Mouse (Mus musculus): ENCODE measurements around the gene Apon. TPM values are rescaled to one million over a fixed set of nuclear protein-coding genes. Genes with fewer than 3 reads are reported as not detected.

Gene Apon
- total and polyA plus RNA-seq, 2 experiments: 227 to 456 TPM

DNA sequence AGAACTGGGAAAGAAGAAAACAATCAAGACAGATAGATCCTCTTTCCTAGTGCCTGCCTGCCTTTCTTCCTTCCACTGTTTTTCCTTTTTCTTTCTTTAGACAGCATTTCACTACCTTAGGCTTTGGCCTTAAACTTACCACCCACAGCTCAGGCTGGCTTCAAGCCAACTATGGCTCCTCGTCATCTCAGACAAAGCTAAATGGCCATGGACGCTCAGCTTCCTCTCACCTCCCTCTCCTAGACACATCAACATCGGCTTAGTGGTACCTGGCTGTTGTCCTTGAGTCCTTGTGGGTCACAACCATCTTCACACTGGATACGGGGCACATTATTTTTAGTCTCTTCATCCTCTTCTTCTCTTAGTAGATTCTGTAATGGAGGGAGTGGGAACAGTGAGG, 43.3 kb downstream of the Apon start:
- no peaks in the 10 kb centered on the region for H3K27me3 ChIP-seq (ENCODE audit: control insufficient read depth, insufficient read depth, low read length)
- H3K4me1 ChIP-seq (ENCODE audit: control insufficient read depth, insufficient read depth, low read length): peaks cover 3% of the 10 kb centered on the region
- peaks cover 11% of the 10 kb centered on the region for H3K36me3 ChIP-seq (ENCODE audit: control insufficient read depth, insufficient read depth, low read length)
- 76% methylated on average over 4 of the region's 4 CpGs for WGBS
- DNase-seq (ENCODE audit: extremely low read depth, low read depth, low spot score): no peak
- no peak overlapping the region for H3K27ac ChIP-seq (replicated peaks; ENCODE audit: insufficient read depth, low read depth, low read length)
- no peak overlapping the region for H3K9ac ChIP-seq (ENCODE audit: low read depth, low read length)
- no peaks in the 10 kb centered on the region for H3K79me2 ChIP-seq (ENCODE audit: control insufficient read depth, insufficient read depth, low read length)
- no peak for TF ChIP-seq CTCF (IDR thresholded peaks at IDR 0.05; ENCODE audit: low read depth, low read length)
- TF ChIP-seq POLR2A (IDR thresholded peaks at IDR 0.05; ENCODE audit: extremely low read depth, insufficient read depth, low read length): no peak
- no peak overlapping the region for H3K4me3 ChIP-seq (ENCODE audit: insufficient read depth, low read depth, low read length)

- no peaks in the 10 kb centered on the region for H3K27me3 ChIP-seq (ENCODE audit: control insufficient read depth, insufficient read depth, low read length)
- 69% methylated on average over 11 of the region's 11 CpGs for WGBS
- no peak for DNase-seq (ENCODE audit: extremely low read depth, low read depth, low spot score)
Measured at GRCm38 (mm10) chr10:128297622-128298021, 43.7 kb downstream of the Apon start.

GRCm38 (mm10) chr10:128298243-128298642, 44.3 kb downstream of the Apon start:
- 0 out of 2 replicates have a peak overlapping the region, but pooled peaks have one; percentile 1 for H3K27ac ChIP-seq (replicated peaks; ENCODE audit: insufficient read depth, low read depth, low read length)
- WGBS: 54% methylated on average over 6 of the region's 6 CpGs

More at GRCm38 (mm10) chr10:128297622-128298021, 43.7 kb downstream of the Apon start:
- H3K36me3 ChIP-seq (ENCODE audit: control insufficient read depth, insufficient read depth, low read length): peaks cover 7% of the 10 kb centered on the region
- H3K9ac ChIP-seq (ENCODE audit: low read depth, low read length): no peak overlapping the region
- H3K4me3 ChIP-seq (ENCODE audit: insufficient read depth, low read depth, low read length): no peak overlapping the region
- H3K4me1 ChIP-seq (ENCODE audit: control insufficient read depth, insufficient read depth, low read length): peaks cover 3% of the 10 kb centered on the region
- TF ChIP-seq POLR2A (IDR thresholded peaks at IDR 0.05; ENCODE audit: extremely low read depth, insufficient read depth, low read length) (no peak), CTCF (IDR thresholded peaks at IDR 0.05; ENCODE audit: low read depth, low read length) (no peak)
- 0 out of 2 replicates have a peak overlapping the region, but pooled peaks have one; percentile 1 for H3K27ac ChIP-seq (replicated peaks; ENCODE audit: insufficient read depth, low read depth, low read length)
- no peaks in the 10 kb centered on the region for H3K79me2 ChIP-seq (ENCODE audit: control insufficient read depth, insufficient read depth, low read length)

GRCm38 (mm10) chr10:128298702-128299171, 44.8 kb downstream of the Apon start, which contains the start of gene Il23a:
TSS of gene Il23a (minus strand) at chr10:128298752.
- Histone ChIP-seq H3K27me3 (ENCODE audit: control insufficient read depth, insufficient read depth, low read length) (no peaks in the 10 kb centered on the region), H3K36me3 (ENCODE audit: control insufficient read depth, insufficient read depth, low read length) (no peaks in the 10 kb centered on the region), H3K9ac (ENCODE audit: low read depth, low read length) (no peak within 1 kb of the TSS), H3K4me3 (ENCODE audit: insufficient read depth, low read depth, low read length) (no peak within 1 kb of the TSS), H3K79me2 (ENCODE audit: control insufficient read depth, insufficient read depth, low read length) (no peaks in the 10 kb centered on the region), H3K27ac (replicated peaks; ENCODE audit: insufficient read depth, low read depth, low read length) (0 out of 2 replicates have a peak within 1 kb of the TSS, but pooled peaks have one; percentile 1), H3K4me1 (ENCODE audit: control insufficient read depth, insufficient read depth, low read length) (peaks cover 3% of the 10 kb centered on the region)
- no peak for TF ChIP-seq POLR2A (IDR thresholded peaks at IDR 0.05; ENCODE audit: extremely low read depth, insufficient read depth, low read length)
- TF ChIP-seq CTCF (IDR thresholded peaks at IDR 0.05; ENCODE audit: low read depth, low read length): no peak
- 36% methylated on average over 11 of the region's 11 CpGs for WGBS
- no peak for DNase-seq (ENCODE audit: extremely low read depth, low read depth, low spot score)

More at GRCm38 (mm10) chr10:128298243-128298642, 44.3 kb downstream of the Apon start:
- Histone ChIP-seq H3K79me2 (ENCODE audit: control insufficient read depth, insufficient read depth, low read length) (no peaks in the 10 kb centered on the region), H3K4me1 (ENCODE audit: control insufficient read depth, insufficient read depth, low read length) (peaks cover 3% of the 10 kb centered on the region), H3K36me3 (ENCODE audit: control insufficient read depth, insufficient read depth, low read length) (0 out of 2 replicates have a peak, but pooled peaks cover 2% of the 10 kb centered on the region), H3K27me3 (ENCODE audit: control insufficient read depth, insufficient read depth, low read length) (no peaks in the 10 kb centered on the region), H3K4me3 (ENCODE audit: insufficient read depth, low read depth, low read length) (no peak overlapping the region), H3K9ac (ENCODE audit: low read depth, low read length) (no peak overlapping the region)
- TF ChIP-seq POLR2A (IDR thresholded peaks at IDR 0.05; ENCODE audit: extremely low read depth, insufficient read depth, low read length) (no peak), CTCF (IDR thresholded peaks at IDR 0.05; ENCODE audit: low read depth, low read length) (no peak)
- DNase-seq (ENCODE audit: extremely low read depth, low read depth, low spot score): peak; percentile 47

- Histone ChIP-seq H3K27ac (replicated peaks; ENCODE audit: insufficient read depth, low read depth, low read length) (peak overlapping the region; percentile 95), H3K27me3 (ENCODE audit: control insufficient read depth, insufficient read depth, low read length) (no peaks in the 10 kb centered on the region), H3K9ac (ENCODE audit: low read depth, low read length) (peak overlapping the region; percentile 80), H3K79me2 (ENCODE audit: control insufficient read depth, insufficient read depth, low read length) (peaks cover 3% of the 10 kb centered on the region; the same call in 1 of the 2 replicates), H3K36me3 (ENCODE audit: control insufficient read depth, insufficient read depth, low read length) (no peaks in the 10 kb centered on the region), H3K4me1 (ENCODE audit: control insufficient read depth, insufficient read depth, low read length) (peaks cover 5% of the 10 kb centered on the region; the same call in 1 of the 2 replicates), H3K4me3 (ENCODE audit: insufficient read depth, low read depth, low read length) (peak overlapping the region; percentile 63)
- TF ChIP-seq CTCF (IDR thresholded peaks at IDR 0.05; ENCODE audit: low read depth, low read length) (no peak), POLR2A (IDR thresholded peaks at IDR 0.05; ENCODE audit: extremely low read depth, insufficient read depth, low read length) (no peak)
- DNase-seq (ENCODE audit: extremely low read depth, low read depth, low spot score): peak; percentile 24
- WGBS: 25% methylated on average over 3 of the region's 3 CpGs
Measured at GRCm38 (mm10) chr10:128302357-128302756, 48.5 kb downstream of the Apon start.

DNA sequence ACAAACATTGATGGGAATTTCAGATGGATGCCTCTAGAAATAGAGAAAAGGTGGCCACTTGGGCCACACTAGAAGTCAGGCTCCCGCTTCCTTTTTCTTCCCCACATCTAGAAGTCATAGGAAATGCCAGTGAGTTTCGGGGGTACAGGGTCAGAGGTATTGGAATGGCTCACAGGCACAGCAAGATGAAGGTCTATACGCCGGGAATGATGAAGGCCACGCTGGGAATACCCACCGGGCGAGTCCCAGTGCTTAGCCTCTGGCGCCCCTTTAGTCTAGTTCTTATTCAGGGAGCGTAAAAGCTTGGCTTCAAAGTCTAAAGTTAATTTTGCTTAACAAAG, 48.9 kb downstream of the Apon start:
- H3K4me3 ChIP-seq (ENCODE audit: insufficient read depth, low read depth, low read length): peak overlapping the region; percentile 63
- H3K27me3 ChIP-seq (ENCODE audit: control insufficient read depth, insufficient read depth, low read length): no peaks in the 10 kb centered on the region
- no peaks in the 10 kb centered on the region for H3K36me3 ChIP-seq (ENCODE audit: control insufficient read depth, insufficient read depth, low read length)
- WGBS: 0% methylated on average over 9 of the region's 9 CpGs
- H3K9ac ChIP-seq (ENCODE audit: low read depth, low read length): peak overlapping the region; percentile 80
- H3K4me1 ChIP-seq (ENCODE audit: control insufficient read depth, insufficient read depth, low read length): peaks cover 5% of the 10 kb centered on the region; the same call in 1 of the 2 replicates
- no peak for TF ChIP-seq POLR2A (IDR thresholded peaks at IDR 0.05; ENCODE audit: extremely low read depth, insufficient read depth, low read length)
- TF ChIP-seq CTCF (IDR thresholded peaks at IDR 0.05; ENCODE audit: low read depth, low read length): no peak
- peak overlapping the region; percentile 95 for H3K27ac ChIP-seq (replicated peaks; ENCODE audit: insufficient read depth, low read depth, low read length)
- DNase-seq (ENCODE audit: extremely low read depth, low read depth, low spot score): no peak
- H3K79me2 ChIP-seq (ENCODE audit: control insufficient read depth, insufficient read depth, low read length): peaks cover 3% of the 10 kb centered on the region; the same call in 1 of the 2 replicates
